Mouse (Mus musculus) liver, embryonic 13.5 days (tissue): Measurements from ENCODE around the gene 4921530L21Rik. TPM values are rescaled to one million over a fixed set of nuclear protein-coding genes. Genes with fewer than 3 reads are reported as not detected.

Experiments used
- ATAC-seq: fragments of 200-750 bp; cut with Nextera tagmentation; 2 replicates; pipeline ENCODE4 v1.8.0; 2017; ENCODE audit warnings: low read depth, mild to moderate bottlenecking, moderate number of reproducible peaks, moderate library complexity
- DNase-seq: peaks from one replicate; pipeline ENCODE4 v3.0.0; 2022
- H3K27ac ChIP-seq: fragments of 300-500 bp; sonication (generic); 2 replicates; pipeline ENCODE4 v1.5.1; 2015; ENCODE audit warnings: moderate library complexity, mild to moderate bottlenecking, inconsistent platforms
- H3K27me3 ChIP-seq: fragments of 300-500 bp; sonication (generic); 2 replicates; pipeline ENCODE4 v1.6.1; 2015; ENCODE audit warnings: mild to moderate bottlenecking, inconsistent platforms
- H3K36me3 ChIP-seq: fragments of 300-500 bp; sonication (generic); 2 replicates; pipeline ENCODE4 v1.6.1; 2015; ENCODE audit warnings: mild to moderate bottlenecking, inconsistent platforms
- H3K4me1 ChIP-seq: fragments of 300-500 bp; sonication (generic); replicated peaks from 2 replicates; pipeline ENCODE4 v1.6.1; 2015; ENCODE audit warnings: inconsistent platforms
- H3K4me2 ChIP-seq: fragments of 300-500 bp; sonication (generic); 2 replicates; pipeline ENCODE4 v1.6.1; 2015; ENCODE audit warnings: inconsistent platforms, mild to moderate bottlenecking, moderate library complexity
- H3K4me3 ChIP-seq: fragments of 300-500 bp; sonication (generic); replicated peaks from 2 replicates; pipeline ENCODE4 v1.5.1; 2015; ENCODE audit warnings: mild to moderate bottlenecking, inconsistent platforms
- H3K9ac ChIP-seq: fragments of 300-500 bp; sonication (generic); 2 replicates; pipeline ENCODE4 v1.6.1; 2015; ENCODE audit warnings: mild to moderate bottlenecking, inconsistent platforms
- H3K9me3 ChIP-seq: fragments of 300-500 bp; sonication (generic); replicated peaks from 2 replicates; pipeline ENCODE4 v1.6.1; 2016; ENCODE audit warnings: inconsistent platforms
- WGBS: fragments of 180-500 bp; shearing (Covaris S2); methylation state at CpG from one replicate; pipeline ENCODE4 v1.1.7; 2015; ENCODE audit not compliant: insufficient replicate concordance; 5-methylcytosine and 5-hydroxymethylcytosine counted together
- polyA plus RNA-seq: library from polyadenylated mRNA; unstranded; fragments of >200 nt; fragmentation: Nextera tagmentation; extraction: Ambion mirVana; gene quantifications from 2 replicates; pipeline ENCODE4 v1.2.1, GENCODE M21; 2015

The 4921530L21Rik gene
- not detected in 2 replicates for polyA plus RNA-seq

DNA sequence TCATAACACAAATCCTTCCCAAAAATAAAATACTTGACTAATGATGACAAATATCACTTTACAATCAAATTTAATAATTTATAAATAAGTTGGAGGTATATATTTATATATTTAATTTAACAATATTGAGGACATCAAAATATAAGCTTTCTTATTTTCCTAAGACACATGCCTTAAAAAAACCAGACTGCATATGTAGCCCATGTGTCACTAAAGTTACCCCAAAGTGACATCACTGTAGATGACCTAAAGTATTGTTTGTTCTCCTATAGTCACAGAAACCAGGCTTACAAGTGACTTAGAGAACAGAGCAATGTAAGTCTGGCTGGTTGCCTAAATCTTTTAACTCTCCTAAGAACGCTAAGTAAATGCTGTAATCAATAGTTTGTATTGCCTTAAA is at the start of gene 4921530L21Rik:
TSS of gene 4921530L21Rik (plus strand) at position 301 of the 400 bp plus-strand sequence.
- no peaks in the 10 kb centered on the region for H3K9me3 ChIP-seq
- H3K9ac ChIP-seq: no peak within 1 kb of the TSS
- no peaks in the 10 kb centered on the region for H3K36me3 ChIP-seq
- H3K27ac ChIP-seq: no peak within 1 kb of the TSS
- no peaks in the 10 kb centered on the region for H3K4me1 ChIP-seq
- H3K27me3 ChIP-seq: no peaks in the 10 kb centered on the region
- WGBS: 84% methylated on average over 1 of the region's 1 CpGs
- DNase-seq (no peak), ATAC-seq (no peak)
- H3K4me3 ChIP-seq: no peak within 1 kb of the TSS
- no peak within 1 kb of the TSS for H3K4me2 ChIP-seq

DNA sequence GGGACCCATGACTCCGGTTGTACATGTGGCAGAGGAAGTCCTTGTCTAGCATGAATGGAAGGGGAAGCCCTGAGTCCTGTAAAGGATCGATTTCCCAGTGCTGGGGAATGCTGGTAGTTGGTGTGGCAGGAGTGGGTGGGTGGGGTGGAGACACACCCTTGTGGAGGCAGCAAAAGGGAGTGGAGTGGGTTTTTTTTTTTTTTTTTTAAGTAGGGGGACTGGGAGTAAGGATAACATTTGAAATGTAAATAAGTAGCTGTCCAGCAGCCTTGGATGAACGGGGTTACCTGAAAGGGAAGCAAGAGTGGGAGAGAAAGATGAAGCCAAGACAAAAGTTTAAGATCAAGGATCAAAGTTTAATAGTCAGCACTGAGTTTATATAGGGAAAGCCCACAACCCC is 47.2 kb upstream of the 4921530L21Rik start:
- no peak for ATAC-seq
- no peak overlapping the region for H3K27ac ChIP-seq
- DNase-seq: no peak
- no peaks in the 10 kb centered on the region for H3K36me3 ChIP-seq
- WGBS: 50% methylated on average over 3 of the region's 3 CpGs
- H3K9ac ChIP-seq: no peak overlapping the region
- H3K9me3 ChIP-seq: no peaks in the 10 kb centered on the region
- H3K4me2 ChIP-seq: no peak overlapping the region
- no peaks in the 10 kb centered on the region for H3K4me1 ChIP-seq
- no peaks in the 10 kb centered on the region for H3K27me3 ChIP-seq
- no peak overlapping the region for H3K4me3 ChIP-seq

DNA sequence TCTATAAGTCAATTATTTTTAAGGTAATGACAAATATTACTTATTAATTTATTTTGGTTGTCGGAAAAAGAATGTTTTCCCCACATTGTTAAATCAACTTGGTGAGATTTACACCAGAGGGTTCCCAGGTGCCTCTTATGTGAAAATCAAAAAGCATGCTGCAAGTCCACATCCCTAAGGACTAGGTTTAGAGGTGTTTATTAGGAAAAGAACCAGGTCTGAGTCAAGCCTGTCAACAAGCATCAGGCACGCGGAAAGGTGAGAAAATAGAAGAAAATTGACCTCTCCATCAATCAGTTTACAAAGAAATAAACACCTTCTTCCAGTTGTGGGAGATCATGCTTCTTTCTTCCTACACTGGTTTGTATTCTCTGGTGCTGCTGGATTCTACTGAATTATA is 18.1 kb upstream of the 4921530L21Rik start:
- H3K36me3 ChIP-seq: no peaks in the 10 kb centered on the region
- no peak overlapping the region for H3K9ac ChIP-seq
- WGBS: 70% methylated on average over 3 of the region's 3 CpGs
- no peaks in the 10 kb centered on the region for H3K27me3 ChIP-seq
- no peak overlapping the region for H3K4me3 ChIP-seq
- no peaks in the 10 kb centered on the region for H3K9me3 ChIP-seq
- DNase-seq: no peak
- no peak overlapping the region for H3K4me2 ChIP-seq
- no peaks in the 10 kb centered on the region for H3K4me1 ChIP-seq
- no peak overlapping the region for H3K27ac ChIP-seq
- no peak for ATAC-seq

DNA sequence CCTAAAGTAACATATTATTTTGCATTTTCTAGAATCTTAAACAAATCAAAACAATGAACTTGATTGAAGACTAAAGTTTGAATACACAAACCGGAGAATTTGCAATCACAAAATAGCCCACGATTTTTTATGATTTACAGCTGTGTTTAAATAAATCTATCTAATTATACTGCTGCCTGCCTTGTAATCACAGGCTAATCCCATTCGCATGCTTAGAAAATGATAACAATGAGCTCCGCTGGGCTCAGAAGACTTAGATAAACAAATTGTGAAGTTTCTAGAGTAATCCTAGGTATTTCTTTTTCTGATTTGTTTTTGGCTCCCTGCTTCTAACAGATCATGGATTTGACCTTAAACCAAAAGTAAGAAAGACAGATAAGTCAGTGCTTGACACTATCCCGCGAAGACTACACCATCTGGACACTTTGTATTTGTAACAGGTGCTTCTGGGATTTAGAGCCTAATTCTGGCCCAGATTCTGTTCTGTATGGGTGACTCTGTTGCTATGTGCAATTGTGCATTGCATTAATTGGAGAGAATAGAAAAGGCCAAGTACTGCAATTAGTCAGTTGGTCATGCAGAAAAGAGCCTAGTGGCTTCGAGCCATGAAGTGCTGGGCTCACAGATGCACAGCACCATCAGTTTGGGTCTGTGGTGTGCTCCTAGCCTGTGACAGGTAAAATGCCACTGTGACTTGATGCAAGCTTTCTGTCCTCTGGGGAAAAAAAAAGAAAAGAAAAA is 15.2 kb upstream of the 4921530L21Rik start:
- Histone ChIP-seq H3K4me2 (no peak overlapping the region), H3K4me1 (no peaks in the 10 kb centered on the region), H3K9ac (no peak overlapping the region), H3K9me3 (no peaks in the 10 kb centered on the region), H3K27me3 (no peaks in the 10 kb centered on the region), H3K27ac (no peak overlapping the region), H3K36me3 (no peaks in the 10 kb centered on the region), H3K4me3 (no peak overlapping the region)
- WGBS: 67% methylated on average over 7 of the region's 7 CpGs
- ATAC-seq (no peak), DNase-seq (no peak)

DNA sequence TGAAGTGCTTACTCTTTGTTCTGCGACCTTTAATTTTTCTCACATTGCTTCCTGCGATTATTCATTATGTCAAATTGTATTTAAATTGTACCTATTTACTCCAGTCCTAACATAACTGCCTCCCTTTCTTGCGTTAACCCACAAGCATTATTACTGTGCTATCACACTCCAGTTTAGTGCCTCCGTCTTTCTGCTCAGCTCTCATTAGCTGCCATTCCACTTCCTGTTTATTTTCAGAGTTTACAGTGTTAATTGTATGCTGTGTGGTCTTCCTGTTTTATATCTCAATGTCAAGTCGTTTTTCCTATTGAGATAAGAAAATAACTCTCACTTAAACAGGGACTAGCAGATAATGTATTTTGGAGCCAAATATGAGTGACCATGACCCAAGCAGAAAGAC is 9.0 kb upstream of the 4921530L21Rik start:
- Histone ChIP-seq H3K4me2 (no peak overlapping the region), H3K4me1 (no peaks in the 10 kb centered on the region), H3K36me3 (no peaks in the 10 kb centered on the region), H3K27ac (no peak overlapping the region), H3K27me3 (no peaks in the 10 kb centered on the region), H3K4me3 (no peak overlapping the region), H3K9ac (no peak overlapping the region), H3K9me3 (no peaks in the 10 kb centered on the region)
- DNase-seq: no peak
- no peak for ATAC-seq
- WGBS: 43% methylated on average over 5 of the region's 5 CpGs

DNA sequence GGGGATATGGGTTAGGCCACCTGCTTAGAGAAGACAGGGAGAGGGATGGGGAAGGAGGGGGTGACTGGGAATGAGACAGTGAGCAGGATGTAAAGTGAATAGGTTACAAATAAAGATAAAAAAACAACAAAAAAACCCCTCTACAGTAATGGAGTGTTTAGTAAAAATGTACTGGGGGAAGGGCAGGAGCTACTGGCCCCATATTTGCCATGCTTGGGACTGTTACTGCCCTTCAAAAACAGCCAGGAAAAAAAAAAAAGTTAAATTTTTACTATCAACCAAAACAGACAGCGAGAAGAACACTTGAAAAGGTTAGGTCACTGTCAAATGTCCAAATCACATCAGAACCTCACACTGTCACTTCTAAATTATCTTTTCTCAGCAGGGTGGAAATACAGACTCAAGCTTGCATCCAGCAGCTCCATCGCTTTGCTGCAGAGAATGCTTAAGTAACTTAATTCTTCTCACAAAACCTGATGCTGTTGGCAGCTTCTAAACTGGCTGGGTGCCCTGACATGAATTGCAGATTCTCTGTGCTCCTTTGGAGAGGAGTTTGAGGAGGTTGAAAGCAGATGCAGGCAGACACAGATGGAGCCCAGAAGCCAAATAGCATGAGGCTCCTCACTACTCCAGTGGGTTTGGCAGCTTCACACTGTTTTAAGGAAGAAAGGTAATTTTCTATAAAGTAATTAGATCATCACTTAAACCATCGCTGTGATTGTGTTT is 4.1 kb upstream of the 4921530L21Rik start:
- Histone ChIP-seq H3K27ac (no peak overlapping the region), H3K4me1 (no peaks in the 10 kb centered on the region), H3K9ac (no peak overlapping the region), H3K27me3 (no peaks in the 10 kb centered on the region), H3K4me2 (no peak overlapping the region), H3K36me3 (no peaks in the 10 kb centered on the region), H3K4me3 (no peak overlapping the region), H3K9me3 (no peaks in the 10 kb centered on the region)
- 61% methylated on average over 3 of the region's 3 CpGs for WGBS
- DNase-seq: no peak
- ATAC-seq: no peak

DNA sequence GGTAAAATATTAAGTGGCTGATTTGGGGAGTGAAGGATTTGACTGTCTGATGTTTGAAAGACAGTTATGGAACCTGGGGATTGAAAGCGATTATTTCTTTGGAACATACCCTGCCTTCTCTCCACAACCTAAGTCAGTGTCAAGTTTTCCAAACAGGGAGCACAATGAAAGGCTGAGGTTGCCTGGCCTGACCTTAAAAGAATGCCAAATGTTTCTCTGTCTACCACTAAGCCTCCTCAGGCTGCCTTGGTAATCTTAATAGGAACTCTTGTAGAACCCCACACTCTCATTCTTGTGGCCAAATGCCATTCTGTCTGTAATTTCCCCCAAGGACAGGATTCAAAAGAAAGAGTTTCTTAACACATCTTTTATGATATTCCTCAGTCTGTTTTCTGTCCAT is 3.5 kb upstream of the 4921530L21Rik start:
- no peaks in the 10 kb centered on the region for H3K36me3 ChIP-seq
- H3K9ac ChIP-seq: no peak overlapping the region

DNA sequence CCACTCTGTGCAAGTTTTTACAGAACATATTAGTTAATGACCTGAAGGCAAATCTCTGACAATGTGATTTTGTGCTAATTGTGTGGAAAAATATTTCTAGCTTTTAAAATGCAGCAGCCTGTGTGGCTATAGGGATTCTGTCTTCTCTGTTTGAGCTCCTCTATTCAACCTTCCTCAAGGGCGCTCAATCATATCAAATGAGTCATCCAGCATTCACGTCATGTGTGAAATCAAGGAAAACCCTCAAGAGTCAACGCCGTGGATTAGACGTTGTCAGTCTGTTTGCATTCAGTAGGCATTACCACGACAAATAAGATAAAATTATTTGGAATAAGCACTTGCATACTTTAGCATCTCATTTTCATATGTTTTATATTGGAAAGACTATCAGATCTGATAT is 18.4 kb downstream of the 4921530L21Rik start:
- Histone ChIP-seq H3K27ac (no peak overlapping the region), H3K9me3 (no peaks in the 10 kb centered on the region), H3K4me3 (no peak overlapping the region), H3K27me3 (no peaks in the 10 kb centered on the region), H3K9ac (no peak overlapping the region), H3K4me1 (no peaks in the 10 kb centered on the region), H3K4me2 (no peak overlapping the region), H3K36me3 (no peaks in the 10 kb centered on the region)
- DNase-seq: no peak
- ATAC-seq: no peak
- WGBS: 81% methylated on average over 6 of the region's 6 CpGs

More for the DNA sequence above, 3.5 kb upstream of the 4921530L21Rik start:
- Histone ChIP-seq H3K27me3 (no peaks in the 10 kb centered on the region), H3K4me1 (no peaks in the 10 kb centered on the region), H3K4me2 (no peak overlapping the region), H3K9me3 (no peaks in the 10 kb centered on the region), H3K4me3 (no peak overlapping the region), H3K27ac (no peak overlapping the region)
- DNase-seq: no peak
- ATAC-seq: no peak
- 89% methylated on average over 1 of the region's 1 CpGs for WGBS

DNA sequence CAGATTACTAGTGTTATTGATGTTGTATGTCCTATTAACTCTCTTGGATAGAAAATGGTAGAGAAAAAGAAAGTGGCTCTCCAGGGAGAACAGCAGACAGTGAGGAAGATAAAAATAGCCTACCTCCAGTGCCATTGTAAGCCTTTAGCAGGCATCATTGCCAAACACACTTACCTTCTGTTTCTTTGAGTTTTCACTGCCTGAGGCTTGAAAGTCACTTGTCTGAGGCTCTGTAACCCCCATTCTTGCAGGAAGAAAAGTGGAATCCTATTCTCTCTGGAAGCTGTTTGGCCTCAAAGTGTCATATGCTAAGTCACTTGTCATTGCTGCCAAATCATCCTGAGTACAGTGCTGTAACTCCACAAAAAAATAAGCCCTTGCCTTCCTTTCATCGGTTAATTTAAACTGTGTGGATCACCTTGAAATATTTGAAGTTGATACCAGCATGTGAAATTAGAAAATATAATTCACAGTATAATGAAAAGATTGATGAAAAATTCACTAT is 23.6 kb downstream of the 4921530L21Rik start:
- no peak overlapping the region for H3K4me3 ChIP-seq
- no peak overlapping the region for H3K4me2 ChIP-seq
- no peaks in the 10 kb centered on the region for H3K4me1 ChIP-seq
- H3K27ac ChIP-seq: no peak overlapping the region
- H3K27me3 ChIP-seq: no peaks in the 10 kb centered on the region
- no peak overlapping the region for H3K9ac ChIP-seq
- no peaks in the 10 kb centered on the region for H3K36me3 ChIP-seq
- DNase-seq (no peak), ATAC-seq (no peak)
- WGBS: 64% methylated on average over 1 of the region's 1 CpGs
- no peaks in the 10 kb centered on the region for H3K9me3 ChIP-seq

DNA sequence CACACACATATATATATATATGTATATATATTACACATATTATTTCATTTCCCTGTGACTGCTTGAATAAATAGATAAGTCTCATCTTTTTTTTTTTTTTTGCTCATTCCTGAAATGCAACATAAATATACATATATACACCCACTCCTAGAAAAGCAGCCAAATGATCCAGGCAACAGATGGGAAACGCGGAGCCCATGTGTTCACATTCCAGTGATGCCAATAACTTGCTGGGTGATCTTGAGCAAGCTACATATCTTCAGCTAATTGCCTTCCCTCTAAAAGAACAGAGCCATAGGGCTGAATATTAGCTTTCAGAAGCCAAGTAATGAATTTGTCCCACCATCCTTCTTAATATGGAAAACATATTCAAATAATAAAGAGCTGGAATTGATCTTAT is 32.2 kb downstream of the 4921530L21Rik start:
- Histone ChIP-seq H3K9ac (no peak overlapping the region), H3K36me3 (no peaks in the 10 kb centered on the region), H3K4me1 (no peaks in the 10 kb centered on the region), H3K27me3 (no peaks in the 10 kb centered on the region), H3K4me2 (no peak overlapping the region), H3K27ac (no peak overlapping the region), H3K4me3 (no peak overlapping the region), H3K9me3 (no peaks in the 10 kb centered on the region)
- DNase-seq: no peak
- 91% methylated on average over 2 of the region's 2 CpGs for WGBS
- no peak for ATAC-seq

DNA sequence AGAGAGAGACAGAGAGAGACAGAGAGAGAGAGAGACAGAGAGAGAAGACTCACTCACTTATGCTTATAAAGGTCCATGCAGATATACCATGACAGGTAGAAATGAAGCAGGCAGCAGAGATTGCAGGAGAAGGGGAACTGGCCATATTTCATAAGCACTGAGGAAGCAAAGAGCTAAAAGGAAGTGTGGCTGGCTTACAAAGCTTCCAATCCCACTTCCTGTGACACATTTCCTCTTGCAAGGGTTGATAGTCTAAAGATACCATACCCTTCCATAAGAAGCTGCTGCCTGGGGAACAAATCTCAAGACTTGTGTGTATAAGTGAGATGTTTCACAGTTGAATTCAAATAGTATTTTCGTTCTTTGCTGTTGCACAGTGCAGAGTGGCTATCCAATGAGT is 45.7 kb downstream of the 4921530L21Rik start:
- DNase-seq (no peak), ATAC-seq (no peak)
- Histone ChIP-seq H3K4me1 (no peaks in the 10 kb centered on the region), H3K27me3 (no peaks in the 10 kb centered on the region), H3K27ac (no peak overlapping the region), H3K9me3 (no peaks in the 10 kb centered on the region), H3K4me3 (no peak overlapping the region), H3K36me3 (no peaks in the 10 kb centered on the region), H3K4me2 (no peak overlapping the region), H3K9ac (no peak overlapping the region)
- WGBS: 49% methylated on average over 1 of the region's 1 CpGs
